Mouse (Mus musculus) leukemia stem cell, adult 10-12 weeks (primary cell): ENCODE results near the gene Tmem246. TPM values are rescaled to one million over a fixed set of nuclear protein-coding genes. Genes with fewer than 3 reads are reported as not detected.

ENCODE experiments used
- polyA plus RNA-seq: library from polyadenylated mRNA; stranded (reverse); fragments of >175 nt; gene quantifications from 2 replicates; pipeline ENCODE4 v1.2.3, GENCODE M21; 2012; ENCODE audit warnings: low replicate concordance

Gene Tmem246
- 2.5 and 9.7 TPM in 2 replicates for polyA plus RNA-seq

DNA sequence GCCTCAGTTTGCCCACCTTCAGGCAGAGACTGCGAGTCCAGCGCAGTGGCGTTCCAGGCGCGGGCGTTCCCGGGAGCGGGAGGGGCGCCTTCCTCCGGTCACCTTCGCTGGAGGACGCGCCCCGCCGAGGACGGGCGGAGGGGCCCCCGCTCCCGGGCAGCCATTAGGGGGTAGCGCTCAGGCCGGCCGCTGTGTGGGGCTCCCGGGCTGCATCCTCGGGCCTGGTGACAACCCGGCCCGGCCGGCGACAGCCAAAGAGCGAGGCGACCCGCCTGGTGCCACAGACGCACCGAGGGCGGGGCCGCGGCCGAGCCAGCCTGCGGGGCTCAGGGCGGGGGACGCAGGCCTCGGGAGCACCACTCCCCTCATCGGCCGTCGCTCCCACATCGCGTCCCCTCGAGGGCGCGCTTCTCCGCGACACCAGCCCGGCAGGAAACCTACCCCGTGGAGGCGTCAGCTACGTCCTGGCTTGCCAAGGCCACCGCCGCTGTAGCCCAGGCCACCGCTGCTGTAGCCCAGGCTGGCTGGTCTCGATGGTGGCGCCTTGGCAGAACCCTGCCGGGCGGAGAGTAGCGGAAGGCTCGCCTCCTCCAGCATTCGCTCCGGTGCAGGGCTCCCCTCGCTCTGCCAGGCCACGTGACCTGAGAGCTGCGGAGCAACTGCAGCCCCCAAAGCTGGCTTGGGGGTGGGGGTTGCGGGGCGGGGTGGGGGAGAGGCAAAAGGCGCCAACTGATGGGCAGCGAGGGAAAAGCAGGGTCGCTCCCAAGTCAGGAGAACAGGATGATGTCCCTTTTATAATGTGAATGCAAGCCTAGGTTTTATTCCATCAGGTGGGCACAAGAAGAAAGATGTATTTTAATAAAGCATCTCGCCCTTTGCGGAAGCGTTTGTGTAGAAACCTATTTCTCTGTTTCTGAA is at the start of gene Tmem246:
Gene Tmem246 (minus strand): TSS at position 694 of the 918 bp plus-strand sequence.

DNA sequence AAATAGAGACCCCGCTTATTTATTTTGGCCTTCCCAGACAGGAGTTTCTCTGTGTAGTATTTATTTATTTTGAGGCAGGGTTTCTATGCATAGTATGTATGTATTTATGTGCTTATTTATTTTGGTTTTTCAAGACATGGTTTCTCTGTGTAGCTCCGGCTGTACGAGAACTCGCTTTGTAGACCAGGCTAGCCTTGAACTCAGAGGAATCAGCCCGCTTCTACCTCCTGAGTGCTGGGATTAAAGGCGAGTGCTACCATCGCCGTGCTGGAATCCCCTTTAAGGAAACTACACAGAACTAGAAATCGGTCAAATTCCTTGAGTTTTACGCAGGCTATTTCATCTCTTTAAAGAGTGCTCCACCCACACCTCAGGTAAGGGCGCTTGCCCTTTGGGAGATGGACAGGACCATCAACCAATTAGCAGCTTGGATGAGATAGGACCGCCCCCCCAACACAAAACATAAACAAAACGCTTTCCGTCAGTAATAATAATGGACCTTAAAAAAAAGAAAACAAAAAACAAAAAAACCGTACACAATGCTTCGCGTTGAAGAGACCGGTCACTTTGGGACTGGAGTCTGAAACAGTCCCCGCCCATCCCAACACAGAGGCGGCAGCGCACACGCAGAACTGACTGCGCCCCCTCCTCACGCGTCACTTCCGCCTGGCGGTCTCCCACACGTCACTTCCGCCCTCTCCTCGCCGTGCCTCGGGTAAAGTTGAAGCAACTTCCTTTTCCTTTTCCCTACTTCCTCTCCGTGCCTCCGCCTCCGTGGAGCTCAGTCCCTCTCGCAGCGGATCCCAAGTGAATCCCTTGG is 33.9 kb upstream of the Tmem246 start, which contains the start of gene Rnf20:
Gene Rnf20 (plus strand): TSS at position 688 of the 820 bp plus-strand sequence.

DNA sequence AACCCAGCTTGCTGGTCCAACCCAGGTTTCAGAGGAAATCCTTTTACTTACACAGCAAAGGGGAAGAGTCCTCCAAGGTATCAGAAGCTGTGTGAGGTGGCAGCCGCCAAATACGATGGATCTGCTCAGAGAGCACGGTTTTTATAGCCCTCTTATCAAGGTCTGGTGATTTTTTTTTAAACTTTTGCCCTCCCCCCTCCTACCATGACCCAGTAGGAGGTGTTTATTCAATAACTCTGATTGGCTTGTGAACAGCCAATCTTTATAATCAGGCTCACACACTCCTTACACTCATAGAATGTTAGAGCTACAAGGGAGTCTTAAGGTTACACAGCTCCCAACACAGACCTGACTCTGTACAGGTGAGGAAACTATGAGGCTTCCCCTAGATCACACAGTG is 48.3 kb downstream of the Tmem246 start, which contains the start of gene Aldob:
Gene Aldob (minus strand): TSS at position 164 of the 400 bp plus-strand sequence.

Other genes with a start within 250 kb of the Tmem246 start
- gene Acnat2, start 189.7 kb downstream of the Tmem246 start, polyA plus RNA-seq, result not detected in 2 replicates
- gene Acnat1, start 124.0 kb downstream of the Tmem246 start, polyA plus RNA-seq, result 0.20 TPM in 1 of 2 replicates, not detected in the other
- not detected in 2 replicates for gene Baat, start 91.3 kb downstream of the Tmem246 start, polyA plus RNA-seq
- 1.1 and 1.4 TPM in 2 replicates for gene Mrpl50, start 76.8 kb downstream of the Tmem246 start, polyA plus RNA-seq
- gene Zfp189, start 76.7 kb downstream of the Tmem246 start, polyA plus RNA-seq, result 1.3 and 1.8 TPM in 2 replicates
- gene Aldob, start 48.3 kb downstream of the Tmem246 start, polyA plus RNA-seq, result not detected in 2 replicates
- 25.3 and 54.3 TPM in 2 replicates for gene Rnf20, start 34.1 kb upstream of the Tmem246 start, polyA plus RNA-seq
- gene Ppp3r2, start 84.1 kb upstream of the Tmem246 start, polyA plus RNA-seq, result not detected in 2 replicates
- not detected in 2 replicates for gene Grin3a, start 247.9 kb upstream of the Tmem246 start, polyA plus RNA-seq